Mouse (Mus musculus) cortical plate, adult 2 months (tissue): ENCODE results near the gene AL607142.1.

Experiments used
- CTCF ChIP-seq: fragments of 200-500 bp; IDR thresholded peaks from 2 replicates; pipeline ENCODE4 v1.5.1; 2011; ENCODE audit warnings: mild to moderate bottlenecking, control low read depth, low read length; ENCODE audit not compliant: insufficient read depth; ENCODE audit errors: extremely low read depth
- POLR2A ChIP-seq: fragments of 200-500 bp; IDR thresholded peaks from 2 replicates; pipeline ENCODE4 v1.6.1; 2011; ENCODE audit warnings: mild to moderate bottlenecking, low read length, control low read depth; ENCODE audit not compliant: insufficient read depth; ENCODE audit errors: extremely low read depth

DNA sequence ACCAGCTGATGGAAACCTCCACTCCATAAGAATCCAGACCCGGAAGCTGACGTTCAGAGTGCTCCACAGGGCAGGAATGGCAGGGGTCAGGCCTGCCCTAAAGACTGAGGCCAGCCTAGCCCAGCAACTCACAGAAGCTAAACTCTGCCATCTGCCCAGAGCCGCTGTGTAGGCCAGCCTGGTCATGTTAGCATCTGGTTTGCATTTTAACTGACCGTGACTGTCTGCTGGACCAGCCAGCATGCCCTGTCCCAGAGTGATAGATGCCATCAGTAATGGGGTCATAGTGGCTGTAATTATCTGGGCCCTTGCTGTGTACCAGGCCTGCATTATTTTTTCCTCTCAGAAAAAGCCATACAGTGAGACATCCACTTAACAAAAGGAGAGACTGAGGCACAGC, 66.1 kb downstream of the AL607142.1 start:
- no peak for TF ChIP-seq CTCF
- TF ChIP-seq POLR2A, result no peak
